Mouse (Mus musculus): Measurements from ENCODE around the gene Nav3.
"Not testable (repeated sequence)": the region's sequence is repeated elsewhere in the genome, so short reads cannot be mapped to it uniquely, and the experiment has no call there.

Nav3 gene

DNA sequence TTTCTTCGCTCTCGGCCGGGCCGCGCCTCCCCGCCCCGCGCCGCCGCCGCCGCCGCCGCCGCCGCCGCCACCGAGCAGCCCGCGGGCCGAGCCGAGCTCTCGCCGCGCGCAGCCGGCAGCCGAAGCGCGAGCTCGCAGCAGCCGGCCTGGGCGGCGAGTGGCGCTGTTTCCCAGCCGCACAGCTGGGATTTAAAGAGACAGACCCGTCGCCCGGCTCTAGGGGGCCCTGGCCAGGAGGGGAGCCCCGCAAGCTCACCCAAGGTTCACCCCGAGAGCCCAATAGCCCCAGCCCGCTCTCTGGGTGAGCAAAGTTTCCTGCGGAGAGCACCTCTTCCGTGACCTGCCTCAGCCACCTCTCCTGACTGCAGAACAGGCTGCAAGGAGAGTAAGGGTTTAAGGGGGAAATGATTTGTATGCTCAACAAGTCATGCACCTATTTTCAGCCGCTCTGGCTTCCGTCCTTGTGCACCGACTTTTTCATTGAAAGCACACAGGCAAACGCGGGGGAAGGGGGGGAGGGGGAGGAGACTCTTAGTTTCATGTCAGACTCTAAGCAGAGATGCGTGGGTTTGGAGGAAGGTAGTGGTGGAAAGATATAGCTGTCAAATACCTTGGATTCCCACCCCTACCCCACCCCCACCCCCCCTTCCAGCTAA, at the start of gene Nav3:
Gene Nav3, minus strand, starts transcription at position 367 of the 656 bp plus-strand sequence.
- peak; percentile 50 for DNase-seq (ENCODE audit: low spot score)

DNA sequence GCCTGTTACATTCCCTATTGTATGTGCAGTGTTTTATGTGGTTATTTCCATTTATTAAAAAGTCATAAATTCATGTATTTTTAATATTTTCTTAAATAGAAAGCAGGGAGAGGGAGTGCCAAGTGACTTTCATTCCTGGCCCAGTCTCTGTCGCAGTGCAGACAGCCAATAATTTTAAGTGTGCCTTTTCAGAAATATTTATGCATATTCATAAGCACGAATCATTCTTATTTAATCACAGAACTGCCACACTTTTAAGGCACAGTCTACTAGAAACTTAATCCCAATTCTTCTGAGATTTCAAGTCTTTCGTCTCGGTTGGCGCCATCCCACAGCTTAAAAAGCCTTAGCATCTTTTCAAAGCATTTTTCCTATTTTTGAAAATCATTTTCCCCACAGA, 29.3 kb upstream of the Nav3 start:
- DNase-seq (ENCODE audit: low spot score), result no peak

DNA sequence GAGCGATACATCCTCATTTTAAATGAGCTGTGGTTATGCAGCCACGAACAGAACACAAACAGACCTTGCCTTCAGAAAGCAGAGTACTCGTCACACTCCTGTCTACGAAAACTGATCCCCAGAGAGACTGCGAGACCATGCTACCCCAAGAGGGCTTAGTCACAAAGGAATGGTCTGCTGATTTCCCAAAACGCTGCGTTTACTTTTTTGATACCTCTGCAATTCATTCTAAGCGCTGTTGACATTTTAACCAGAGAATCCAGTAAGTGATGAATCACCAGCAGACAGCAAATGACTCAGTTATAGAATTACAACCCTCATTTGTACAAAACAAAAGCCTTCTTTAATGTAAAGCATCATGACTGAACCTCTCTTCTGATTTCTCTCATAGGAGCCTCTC, 28.8 kb upstream of the Nav3 start:
- DNase-seq (ENCODE audit: low spot score), result no peak

DNA sequence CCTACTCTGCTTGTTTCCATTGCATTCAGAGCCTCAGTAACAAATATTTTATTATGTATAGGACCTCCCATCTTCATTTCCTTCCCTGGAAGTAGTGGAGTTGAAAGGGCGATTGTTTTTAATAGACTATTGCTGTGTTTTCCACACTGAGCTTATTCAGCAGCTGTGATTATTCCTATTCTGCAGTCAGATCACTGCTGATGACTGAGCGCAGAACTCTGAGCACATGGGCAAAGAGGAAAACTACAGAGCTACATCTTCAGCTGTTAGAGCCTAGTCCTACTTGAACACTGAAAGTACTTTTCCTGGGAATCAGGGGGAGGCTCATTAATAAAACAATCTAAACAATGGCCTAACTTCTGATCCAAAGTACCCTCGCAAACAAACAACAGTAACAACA, 23.2 kb upstream of the Nav3 start:
- DNase-seq (ENCODE audit: low spot score), result no peak

DNA sequence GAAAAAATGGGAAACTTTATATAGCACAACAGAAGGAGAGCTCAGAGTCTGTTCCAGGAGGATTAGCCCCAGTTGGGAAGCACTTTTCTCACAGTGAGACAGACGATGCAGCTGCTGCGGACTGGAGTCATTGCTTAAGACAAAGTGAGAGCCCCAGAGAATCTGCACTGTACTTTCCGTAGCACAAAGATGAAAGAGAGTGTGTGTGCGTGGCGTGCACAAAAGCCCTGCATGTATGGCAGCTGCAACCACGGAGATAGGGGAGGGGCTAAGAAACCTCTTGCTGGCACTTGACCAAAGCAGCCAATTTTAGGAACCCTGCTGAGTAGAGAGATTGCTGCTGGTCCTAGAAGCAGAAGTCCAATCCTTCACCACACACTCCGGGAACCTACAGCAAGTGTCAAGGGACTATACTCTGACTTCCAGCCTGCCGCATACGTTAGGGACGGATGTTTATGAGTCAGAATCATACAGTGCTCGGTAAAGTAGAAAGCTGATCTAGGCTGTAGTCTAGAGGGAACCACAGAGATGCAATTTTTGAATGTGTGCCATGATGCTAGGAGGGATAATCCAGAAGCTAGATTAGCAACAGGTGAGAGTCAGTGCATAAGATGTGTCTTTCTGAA, 21.8 kb upstream of the Nav3 start:
- no peak for DNase-seq (ENCODE audit: low spot score)

DNA sequence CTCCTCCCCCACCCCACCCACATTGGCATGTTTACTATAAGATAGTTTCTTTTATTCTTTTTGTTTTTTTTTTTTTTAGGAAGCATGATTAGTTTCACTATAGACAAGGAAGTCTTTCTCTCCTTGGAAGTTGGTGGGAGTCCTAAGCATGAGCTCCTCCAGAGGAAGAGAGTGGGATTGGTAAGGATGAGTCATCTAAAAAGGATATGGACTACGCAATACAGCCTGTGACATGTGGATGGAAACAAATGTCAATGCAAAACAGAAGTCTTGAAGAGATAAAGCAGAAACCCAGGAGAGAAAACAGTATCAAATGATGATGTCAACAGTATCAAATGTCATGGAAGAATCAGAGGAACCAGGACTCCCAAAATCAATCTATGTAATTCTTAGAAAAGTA, 18.1 kb upstream of the Nav3 start:
- no peak for DNase-seq (ENCODE audit: low spot score)

DNA sequence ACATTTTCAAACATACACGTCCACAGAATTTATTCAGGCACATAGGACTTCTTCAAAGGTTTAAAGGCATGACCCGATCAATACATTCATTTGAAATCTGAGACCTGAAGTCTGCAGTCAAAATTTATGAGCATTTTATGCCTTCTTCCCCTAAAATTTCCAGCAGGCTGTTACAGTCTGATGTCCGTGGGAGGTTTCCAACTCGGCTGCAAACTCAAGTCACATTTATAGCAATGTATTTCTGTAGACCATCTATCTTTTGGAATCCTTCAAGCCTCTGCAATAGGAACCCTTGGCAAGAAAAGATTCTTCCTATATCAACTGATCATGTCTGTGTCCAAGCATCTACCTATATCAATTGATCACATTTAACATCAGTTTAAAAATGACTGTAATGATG, 13.4 kb upstream of the Nav3 start:
- DNase-seq (ENCODE audit: low spot score), result no peak

DNA sequence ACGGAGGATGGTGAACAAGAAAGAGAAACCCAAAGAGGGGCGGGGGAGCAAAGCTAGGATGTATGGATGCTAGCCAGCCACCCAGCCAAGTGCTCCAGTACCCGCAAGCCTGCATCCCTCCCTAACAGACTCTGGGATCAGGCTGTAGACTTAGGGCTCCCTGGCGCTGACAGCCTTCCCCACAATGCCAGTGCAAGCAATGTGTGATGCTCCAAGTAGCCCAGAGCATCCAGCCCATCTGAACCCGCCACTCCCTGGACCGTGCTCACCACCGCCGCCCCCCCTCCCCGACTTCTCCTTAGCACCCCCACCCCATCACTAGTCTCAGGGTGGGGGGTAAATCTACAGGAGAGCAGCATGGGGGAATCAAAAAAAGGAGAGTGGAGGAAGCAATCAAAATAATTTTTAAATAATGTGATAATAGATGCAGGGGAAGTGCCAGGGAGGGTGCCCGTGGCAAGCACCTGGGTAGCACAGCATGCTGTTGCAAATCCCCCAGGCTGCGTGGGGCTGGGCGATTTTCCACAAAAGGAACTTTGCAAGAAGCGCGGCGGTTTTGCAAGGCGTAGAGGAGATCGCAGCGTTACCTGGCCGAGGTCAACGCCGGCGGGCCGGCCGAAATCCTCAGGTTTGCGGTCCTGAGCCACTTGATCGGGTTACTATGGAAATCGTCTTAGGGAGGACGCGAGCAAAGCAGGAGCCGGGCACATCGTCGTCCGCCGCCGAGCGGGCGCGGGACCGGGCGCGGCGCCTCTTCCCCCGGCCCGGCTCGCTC, 754 bp downstream of the Nav3 start:
- no peak for DNase-seq (ENCODE audit: low spot score)

DNA sequence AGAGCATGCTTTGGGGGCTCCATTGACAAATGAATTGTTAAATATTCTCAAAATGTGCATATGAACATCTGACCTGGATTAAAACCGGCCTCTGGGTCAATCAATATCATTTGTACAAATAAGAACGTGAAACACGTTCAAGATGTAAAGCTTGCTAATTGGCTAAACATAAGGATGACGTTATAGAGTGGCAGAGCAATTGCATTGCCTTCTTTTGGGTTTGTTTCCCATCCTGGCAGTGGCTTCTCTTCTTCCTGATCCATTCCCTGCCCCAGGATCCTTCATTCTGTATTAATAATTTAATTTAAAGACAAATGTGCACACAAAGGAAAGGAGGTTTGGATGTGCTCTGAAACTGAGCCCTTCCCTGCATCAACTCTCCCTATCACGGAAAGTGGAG, 2.4 kb downstream of the Nav3 start:
- DNase-seq (ENCODE audit: low spot score), result no peak

DNA sequence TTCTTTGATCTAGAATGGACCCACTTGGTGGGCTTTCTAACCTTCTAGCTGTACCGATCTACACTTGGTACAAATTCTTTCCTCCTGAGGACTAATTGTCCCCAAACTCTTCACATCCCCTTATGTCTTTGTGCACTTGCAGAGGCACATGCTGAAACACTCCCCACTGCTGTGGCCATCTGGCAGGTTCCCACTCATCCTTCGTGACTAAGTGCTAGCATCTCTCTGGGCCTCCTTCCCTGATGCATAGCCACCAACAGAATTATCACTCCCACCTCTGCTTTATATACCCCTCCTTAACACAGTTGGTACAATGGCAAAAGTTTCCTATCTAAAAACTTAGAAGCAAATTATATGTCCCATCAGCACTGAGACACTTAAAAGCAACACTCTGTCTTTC, 15.6 kb downstream of the Nav3 start:
- DNase-seq (ENCODE audit: low spot score), result no peak

DNA sequence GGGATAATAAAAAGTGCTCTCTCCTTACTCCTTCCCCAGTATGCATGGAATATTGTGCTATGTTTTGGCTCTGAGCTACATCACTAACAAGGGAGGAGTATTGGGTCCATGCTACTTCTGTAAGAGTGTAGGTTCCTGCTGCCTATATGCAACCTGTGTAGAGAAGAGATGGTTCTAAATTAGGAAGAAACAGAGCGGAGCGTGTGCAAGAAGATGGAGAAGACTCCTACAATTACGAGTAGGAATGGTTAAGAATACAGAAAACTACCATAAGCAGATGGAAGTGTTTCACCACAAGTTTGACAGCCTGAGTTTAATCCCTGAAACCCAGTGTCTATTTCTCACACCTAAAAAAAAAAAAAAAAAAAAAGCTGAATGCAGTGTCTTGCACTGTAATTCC, 24.9 kb downstream of the Nav3 start:
- no peak for DNase-seq (ENCODE audit: low spot score)

DNA sequence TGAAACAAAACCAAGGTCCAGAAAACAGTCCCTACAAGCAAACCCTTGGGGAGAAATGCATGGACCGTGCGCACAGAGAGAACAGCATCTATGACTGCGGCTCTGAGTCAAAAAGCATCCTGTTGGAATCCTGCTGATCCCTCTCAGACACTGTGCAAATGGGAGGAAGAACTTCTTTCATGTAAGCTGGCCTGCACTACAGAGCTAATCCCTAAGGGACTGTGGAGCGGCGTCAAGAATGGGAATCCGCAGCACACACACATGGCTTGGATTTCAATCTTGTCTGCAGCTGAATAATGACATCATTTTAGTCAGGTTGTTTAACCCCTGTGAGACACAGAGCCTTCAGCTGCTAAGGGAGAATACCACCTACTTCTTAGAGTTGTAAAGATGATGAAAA, 26.4 kb downstream of the Nav3 start:
- DNase-seq (ENCODE audit: low spot score), result no peak

DNA sequence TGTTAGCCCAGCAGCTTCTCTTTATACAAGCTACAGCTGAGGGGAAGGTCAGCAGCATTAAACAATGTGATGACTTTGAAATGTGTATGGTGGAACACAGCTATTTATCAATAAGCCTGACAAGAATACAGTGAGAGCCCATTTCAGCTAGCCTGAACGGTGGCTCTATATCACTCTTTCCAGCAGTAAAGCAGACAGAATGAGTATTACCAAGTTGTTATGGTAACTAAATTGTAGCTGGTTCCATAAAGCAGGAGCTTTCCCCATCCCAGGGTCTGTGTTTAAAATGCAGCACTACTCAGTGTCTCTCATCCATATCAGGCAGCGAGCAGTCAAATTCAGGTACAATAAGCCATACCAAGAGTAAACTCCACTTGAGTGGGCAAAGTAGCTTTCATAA, 27.0 kb downstream of the Nav3 start:
- no peak for DNase-seq (ENCODE audit: low spot score)

DNA sequence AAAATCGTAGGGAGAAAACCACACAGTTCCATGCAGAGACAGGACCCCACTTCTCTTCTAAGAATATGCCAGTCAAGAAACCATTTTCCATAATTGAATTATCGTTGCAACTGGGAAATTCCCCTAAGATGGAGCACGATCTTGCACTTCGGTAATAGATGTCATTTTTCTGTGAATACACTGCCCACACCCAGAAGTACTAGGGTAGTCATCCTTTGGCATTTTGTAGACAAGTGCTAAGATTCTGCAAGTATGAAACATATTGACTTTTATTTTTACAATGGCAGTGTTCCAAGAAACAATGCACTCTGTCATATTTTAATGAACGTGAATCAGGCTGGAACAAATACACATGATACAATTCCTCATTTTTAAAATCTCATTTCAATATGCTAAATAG, 34.5 kb downstream of the Nav3 start:
- no peak for DNase-seq (ENCODE audit: low spot score)

DNA sequence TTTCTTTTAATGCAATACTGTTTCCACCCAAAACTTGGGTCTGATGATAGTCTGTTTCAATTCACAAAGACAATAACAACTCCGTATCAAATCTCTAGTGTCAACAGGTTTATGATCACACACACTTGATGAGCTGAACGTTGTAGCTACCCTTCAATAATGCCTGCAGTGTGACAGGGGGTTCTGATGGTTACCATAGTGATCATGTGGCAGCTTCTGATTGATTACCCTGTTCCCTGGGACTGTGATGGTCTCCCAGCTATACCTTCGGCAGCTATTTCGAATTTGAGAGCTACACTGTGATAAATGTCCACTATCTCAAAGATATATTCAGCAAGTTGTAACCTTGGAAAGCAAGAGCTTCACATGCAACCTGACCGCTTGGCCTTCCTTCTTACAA, 39.0 kb downstream of the Nav3 start:
- no peak for DNase-seq (ENCODE audit: low spot score)

DNA sequence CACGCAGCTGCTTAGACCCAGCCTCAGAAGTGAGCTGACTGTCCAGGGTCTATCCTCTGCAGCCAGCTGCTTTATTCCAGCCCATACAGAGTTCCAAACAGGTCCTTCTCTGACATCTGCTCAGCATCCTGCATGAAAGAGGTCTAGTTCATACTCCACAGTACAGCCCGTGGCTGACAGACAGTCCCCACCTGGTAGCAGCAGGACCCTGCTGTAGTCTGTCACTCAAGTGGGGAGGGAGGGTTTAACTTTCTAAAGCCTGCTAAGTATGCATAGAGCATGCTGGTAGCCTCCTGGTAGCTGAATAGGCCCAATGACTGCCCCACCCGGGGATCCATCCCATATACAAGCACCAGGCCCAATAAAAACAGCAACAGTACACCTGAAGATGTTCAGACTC, 40.4 kb downstream of the Nav3 start:
- DNase-seq (ENCODE audit: low spot score), result no peak

DNA sequence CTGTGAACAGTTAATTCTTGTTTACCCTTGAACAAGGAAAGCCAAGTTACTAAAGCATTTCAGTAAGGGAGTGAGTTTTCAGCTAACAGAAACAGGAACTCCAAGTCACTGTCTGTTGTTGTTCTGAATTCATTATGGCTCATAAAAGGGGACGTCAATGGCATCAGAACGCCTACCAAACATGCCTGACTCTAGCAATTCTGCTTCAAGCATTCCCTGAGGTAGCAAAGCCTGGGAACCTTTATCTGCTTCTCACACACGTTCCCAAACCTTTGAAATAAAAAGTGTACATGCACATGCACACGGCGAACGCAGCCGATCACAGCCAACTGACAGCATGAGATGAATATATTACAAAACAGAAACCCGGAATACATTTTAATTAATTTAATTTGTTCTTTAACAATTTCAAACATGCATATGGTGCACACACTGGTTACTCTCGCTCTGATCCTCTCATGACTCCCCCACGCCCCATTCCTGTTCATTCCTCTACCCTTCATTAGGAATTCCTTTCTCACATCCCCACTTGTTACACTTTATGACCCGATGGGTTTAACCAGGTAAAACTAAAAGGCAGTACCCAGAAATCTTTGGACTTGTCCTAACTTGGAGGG, 42.6 kb downstream of the Nav3 start:
- DNase-seq (ENCODE audit: low spot score), result no peak

DNA sequence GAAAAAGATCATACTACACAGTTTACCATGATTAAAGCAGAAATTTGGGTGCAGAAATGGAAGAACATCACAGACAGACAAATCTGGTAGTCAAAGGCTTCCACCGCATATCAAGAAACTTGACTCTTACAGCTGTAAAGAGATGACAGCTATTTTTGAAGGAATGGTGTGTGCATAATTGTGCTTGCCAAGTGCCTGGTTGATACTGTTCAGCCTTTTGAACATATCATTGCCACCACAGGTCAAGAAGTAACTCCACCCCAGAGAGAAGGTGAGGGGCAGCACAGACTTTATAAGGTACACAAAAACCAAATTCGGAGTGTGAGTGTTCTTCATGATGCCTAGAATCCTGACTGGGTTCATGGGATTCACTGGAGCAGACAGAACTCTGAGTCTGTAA, 53.1 kb downstream of the Nav3 start:
- no peak for DNase-seq (ENCODE audit: low spot score)

DNA sequence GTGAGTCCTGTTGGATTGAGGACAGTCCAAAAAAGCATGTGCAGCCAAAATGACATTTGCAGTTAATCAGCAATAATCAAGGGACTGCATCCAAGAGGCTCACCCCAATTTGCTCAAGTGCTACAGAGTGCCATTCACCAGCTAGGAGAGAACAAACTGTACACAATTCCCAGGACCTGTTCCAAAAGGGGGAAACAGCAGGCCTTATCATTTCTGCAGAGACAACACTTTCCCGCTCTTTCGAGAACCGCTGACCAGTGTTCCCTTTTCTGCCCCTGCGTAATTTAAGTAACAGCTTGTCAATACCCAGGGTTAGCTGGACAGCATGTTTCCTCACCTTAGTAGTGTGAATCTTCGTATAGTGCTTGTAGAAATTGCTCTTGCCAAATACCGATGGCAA, 55.4 kb downstream of the Nav3 start:
- no peak for DNase-seq (ENCODE audit: low spot score)

DNA sequence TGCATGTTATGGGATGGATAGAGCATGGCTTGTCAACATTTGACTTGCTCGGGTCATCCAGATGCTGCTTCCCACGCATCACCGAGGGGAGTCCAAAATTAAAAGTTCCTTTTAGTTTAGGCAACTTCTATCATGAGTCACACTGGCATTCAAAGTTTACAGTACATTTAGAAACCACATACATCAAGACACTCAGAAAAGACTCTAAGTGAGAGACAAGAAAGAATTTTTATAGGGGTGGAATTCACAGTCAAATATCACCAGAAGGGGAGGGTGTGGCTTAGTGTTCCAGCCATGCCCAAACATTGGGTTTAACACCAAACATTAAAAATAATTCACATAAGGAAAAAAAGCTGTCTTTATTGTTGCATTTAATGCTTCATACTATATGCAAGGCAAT, 57.4 kb downstream of the Nav3 start:
- DNase-seq (ENCODE audit: low spot score), result no peak

DNA sequence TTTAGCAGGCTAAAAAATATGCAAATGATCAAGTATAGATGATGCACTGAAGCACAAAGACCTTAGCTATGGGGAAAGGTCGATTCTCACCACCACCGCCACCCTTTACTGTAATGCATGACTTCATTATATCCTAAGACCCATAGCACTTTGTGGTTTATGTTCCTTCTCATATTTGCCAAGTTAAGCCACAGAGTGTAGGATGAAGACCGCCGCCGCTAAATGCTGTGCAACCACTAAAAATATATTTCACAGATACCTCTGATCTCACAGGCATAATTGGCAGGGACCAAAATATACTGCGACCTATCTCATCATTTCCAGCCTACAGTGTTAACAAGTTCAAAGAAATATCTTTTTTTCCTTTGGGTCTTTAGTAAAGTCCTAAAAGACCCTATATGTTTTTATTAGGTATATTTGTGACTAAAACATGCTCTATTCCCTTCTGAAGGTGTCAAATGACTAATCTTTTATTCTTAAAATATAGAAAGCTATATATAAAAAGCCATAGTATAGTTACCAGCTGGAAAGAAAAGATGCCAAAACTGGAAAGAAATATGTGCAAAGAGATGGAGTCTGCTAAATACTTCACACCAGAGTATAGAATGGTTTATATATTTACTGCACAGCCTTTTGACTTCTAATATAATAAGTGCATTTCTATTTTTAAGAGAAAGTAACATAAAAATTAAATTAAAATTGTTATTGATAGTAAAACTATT, 69.4 kb downstream of the Nav3 start:
- no peak for DNase-seq (ENCODE audit: low spot score)

DNA sequence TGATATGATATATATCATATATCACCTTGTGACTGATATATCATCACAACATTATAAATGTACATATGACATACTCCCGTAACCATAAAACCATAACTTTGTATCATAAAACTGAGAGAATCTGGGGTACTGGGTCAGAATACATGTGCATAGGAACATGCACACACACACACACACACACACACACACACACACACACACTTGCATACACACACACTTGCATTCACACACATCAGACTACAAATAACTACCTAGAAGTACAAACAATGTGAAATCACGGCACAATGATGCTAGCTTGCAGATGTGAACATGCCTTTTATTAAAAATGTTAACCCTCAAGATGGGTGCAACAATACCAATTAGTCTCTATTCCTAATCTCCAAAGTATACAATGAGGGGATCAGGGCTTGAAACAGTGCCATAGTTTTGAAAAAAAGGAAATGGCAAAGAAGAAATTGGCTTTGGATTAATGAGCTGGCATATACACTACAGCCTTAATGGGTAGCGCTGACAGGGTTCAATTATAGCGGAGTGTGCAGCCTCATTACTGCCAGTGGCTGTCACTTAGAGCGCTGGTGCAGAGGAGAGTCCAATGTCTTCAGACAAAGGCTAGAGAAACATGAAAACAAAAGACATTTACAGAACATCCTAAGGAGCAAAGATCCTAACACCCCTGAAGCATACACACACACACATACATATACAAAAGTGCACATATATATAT, 72.3 kb downstream of the Nav3 start:
- DNase-seq (ENCODE audit: low spot score), result not testable (repeated sequence)

All from urinary bladder, postnatal 14 days (tissue).